Mouse (Mus musculus) midbrain, embryonic 12.5 days (tissue): ENCODE measurements around the gene Foxc1. TPM values are rescaled to one million over a fixed set of nuclear protein-coding genes. Genes with fewer than 3 reads are reported as not detected.

ENCODE experiments used
- ATAC-seq: fragments of 200-750 bp; cut with Nextera tagmentation; 2 replicates; pipeline ENCODE4 v1.8.0; 2017; ENCODE audit warnings: low read depth, moderate TSS enrichment, moderate library complexity; ENCODE audit not compliant: low FRiP score
- H3K27ac ChIP-seq: fragments of 300-500 bp; sonication (generic); replicated peaks from 2 replicates; pipeline ENCODE4 v1.5.1; 2016; ENCODE audit warnings: mild to moderate bottlenecking
- H3K27me3 ChIP-seq: fragments of 300-500 bp; sonication (generic); 2 replicates; pipeline ENCODE4 v1.6.1; 2016; ENCODE audit warnings: mild to moderate bottlenecking
- H3K36me3 ChIP-seq: fragments of 300-500 bp; sonication (generic); 2 replicates; pipeline ENCODE4 v1.6.1; 2016
- H3K4me1 ChIP-seq: fragments of 300-500 bp; sonication (generic); 2 replicates; pipeline ENCODE4 v1.6.1; 2016
- H3K4me2 ChIP-seq: fragments of 300-500 bp; sonication (generic); replicated peaks from 2 replicates; pipeline ENCODE4 v1.6.1; 2016; ENCODE audit warnings: mild to moderate bottlenecking, moderate library complexity
- H3K4me3 ChIP-seq: fragments of 300-500 bp; sonication (generic); 2 replicates; pipeline ENCODE4 v1.5.1; 2016; ENCODE audit warnings: mild to moderate bottlenecking
- H3K9ac ChIP-seq: fragments of 300-500 bp; sonication (generic); replicated peaks from 2 replicates; pipeline ENCODE4 v1.6.1; 2016; ENCODE audit warnings: mild to moderate bottlenecking, moderate library complexity
- H3K9me3 ChIP-seq: fragments of 300-500 bp; sonication (generic); 2 replicates; pipeline ENCODE4 v1.6.1; 2016; ENCODE audit warnings: mild to moderate bottlenecking
- WGBS: fragments of 180-500 bp; shearing (Covaris S2); methylation state at CpG from one replicate; pipeline ENCODE4 v1.1.7; 2016; 5-methylcytosine and 5-hydroxymethylcytosine counted together
- polyA plus RNA-seq: library from polyadenylated mRNA; unstranded; fragments of >200 nt; fragmentation: Nextera tagmentation; extraction: Ambion mirVana; gene quantifications from 2 replicates; pipeline ENCODE4 v1.2.1, GENCODE M21; 2016

Foxc1 gene
- polyA plus RNA-seq, 1 experiment from 2014 or later, result 7.6 TPM

- Histone ChIP-seq H3K27ac (0 out of 2 replicates have a peak overlapping the region, but pooled peaks have one; percentile 35), H3K36me3 (no peaks in the 10 kb centered on the region), H3K27me3 (peaks cover 64% of the 10 kb centered on the region), H3K9ac (no peak overlapping the region; the same call in 1 of the 2 replicates), H3K4me1 (0 out of 2 replicates have a peak, but pooled peaks cover 9% of the 10 kb centered on the region), H3K4me3 (peak overlapping the region; percentile 29), H3K4me2 (peak overlapping the region; percentile 53), H3K9me3 (no peaks in the 10 kb centered on the region)
- 1% methylated on average over 16 of the region's 16 CpGs for WGBS
- peak; percentile 84 for ATAC-seq
Measured at GRCm38 (mm10) chr13:31820587-31821017, 14.2 kb downstream of the Foxc1 start.

- no peaks in the 10 kb centered on the region for H3K9me3 ChIP-seq
- H3K9ac ChIP-seq, result no peak overlapping the region
- H3K36me3 ChIP-seq, result no peaks in the 10 kb centered on the region
- H3K4me1 ChIP-seq, result 0 out of 2 replicates have a peak, but pooled peaks cover 8% of the 10 kb centered on the region
- H3K27ac ChIP-seq, result no peak overlapping the region
- H3K27me3 ChIP-seq, result peaks cover 59% of the 10 kb centered on the region
- peak overlapping the region; percentile 29; the same call in 1 of the 2 replicates for H3K4me3 ChIP-seq
- ATAC-seq, result no peak
- WGBS, result 18% methylated on average over 6 of the region's 6 CpGs
- peak overlapping the region; percentile 53 for H3K4me2 ChIP-seq
Measured at GRCm38 (mm10) chr13:31821050-31821449, 14.6 kb downstream of the Foxc1 start.

GRCm38 (mm10) chr13:31823316-31823715, 16.9 kb downstream of the Foxc1 start:
- ATAC-seq, result no peak
- Histone ChIP-seq H3K4me3 (no peak overlapping the region), H3K4me1 (0 out of 2 replicates have a peak, but pooled peaks cover 8% of the 10 kb centered on the region), H3K9me3 (no peaks in the 10 kb centered on the region), H3K9ac (no peak overlapping the region), H3K27ac (no peak overlapping the region), H3K36me3 (no peaks in the 10 kb centered on the region), H3K4me2 (no peak overlapping the region), H3K27me3 (peaks cover 38% of the 10 kb centered on the region)
- 21% methylated on average over 5 of the region's 5 CpGs for WGBS

- H3K9me3 ChIP-seq, result no peaks in the 10 kb centered on the region
- no peak for ATAC-seq
- no peak overlapping the region for H3K27ac ChIP-seq
- H3K4me3 ChIP-seq, result no peak overlapping the region
- 84% methylated on average over 1 of the region's 1 CpGs for WGBS
- H3K4me1 ChIP-seq, result 0 out of 2 replicates have a peak, but pooled peaks cover 8% of the 10 kb centered on the region
- peaks cover 19% of the 10 kb centered on the region for H3K27me3 ChIP-seq
- no peaks in the 10 kb centered on the region for H3K36me3 ChIP-seq
- no peak overlapping the region for H3K4me2 ChIP-seq
- no peak overlapping the region for H3K9ac ChIP-seq
Measured at GRCm38 (mm10) chr13:31825180-31825579, 18.7 kb downstream of the Foxc1 start.

DNA sequence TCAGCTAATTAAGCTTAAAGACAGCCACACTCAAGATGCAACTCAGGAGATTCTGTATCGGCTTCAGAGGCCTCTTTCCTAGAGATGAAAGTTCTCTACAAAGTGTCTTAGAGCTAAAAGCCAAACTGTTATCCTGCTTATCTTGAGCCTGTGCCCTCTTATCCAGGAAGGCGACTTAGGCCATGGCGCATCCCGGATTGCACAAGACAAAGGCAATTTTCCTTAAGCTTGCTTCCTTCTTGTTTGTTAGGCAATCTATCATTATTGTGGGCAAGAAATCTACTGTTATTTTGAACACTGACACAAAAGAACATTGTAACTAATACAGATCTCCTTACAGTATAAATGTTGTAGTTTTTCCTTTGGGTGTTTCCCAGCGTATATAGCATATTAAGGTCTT, 20.7 kb downstream of the Foxc1 start:
- H3K27ac ChIP-seq, result no peak overlapping the region
- H3K4me3 ChIP-seq, result no peak overlapping the region
- H3K9ac ChIP-seq, result no peak overlapping the region
- H3K9me3 ChIP-seq, result no peaks in the 10 kb centered on the region
- no peak for ATAC-seq
- H3K4me2 ChIP-seq, result no peak overlapping the region
- no peaks in the 10 kb centered on the region for H3K36me3 ChIP-seq
- H3K27me3 ChIP-seq, result peaks cover 4% of the 10 kb centered on the region; the same call in 1 of the 2 replicates
- WGBS, result 85% methylated on average over 5 of the region's 5 CpGs
- H3K4me1 ChIP-seq, result no peaks in the 10 kb centered on the region

GRCm38 (mm10) chr13:31827820-31828332, 21.4 kb downstream of the Foxc1 start:
- Histone ChIP-seq H3K27ac (no peak overlapping the region), H3K36me3 (no peaks in the 10 kb centered on the region), H3K9me3 (no peaks in the 10 kb centered on the region), H3K27me3 (peaks cover 4% of the 10 kb centered on the region; the same call in 1 of the 2 replicates), H3K4me2 (no peak overlapping the region), H3K9ac (no peak overlapping the region), H3K4me3 (no peak overlapping the region), H3K4me1 (no peaks in the 10 kb centered on the region)
- no peak for ATAC-seq
- 73% methylated on average over 3 of the region's 3 CpGs for WGBS

DNA sequence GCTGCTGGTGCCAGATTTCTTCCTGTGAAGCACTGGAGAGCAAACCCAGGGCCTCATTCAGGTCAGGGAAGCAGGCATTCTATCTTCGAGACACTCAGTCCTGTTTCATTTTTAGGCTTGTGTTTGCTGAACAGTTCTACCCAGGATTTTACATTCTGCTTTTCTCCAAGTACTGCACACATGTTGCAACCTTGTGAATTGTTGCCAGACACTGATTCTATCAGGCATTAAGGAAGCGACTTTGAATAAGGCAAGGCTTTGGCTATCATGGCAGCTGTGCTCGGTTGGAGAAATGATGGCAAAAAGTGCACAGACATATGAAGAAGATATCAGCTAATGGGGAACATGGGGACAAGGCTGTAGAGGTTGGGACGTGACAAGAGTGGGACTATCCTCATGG, 22.0 kb downstream of the Foxc1 start:
- H3K4me2 ChIP-seq, result no peak overlapping the region
- H3K4me3 ChIP-seq, result no peak overlapping the region
- ATAC-seq, result no peak
- H3K27me3 ChIP-seq, result peaks cover 4% of the 10 kb centered on the region; the same call in 1 of the 2 replicates
- H3K27ac ChIP-seq, result no peak overlapping the region
- H3K9ac ChIP-seq, result no peak overlapping the region
- H3K4me1 ChIP-seq, result no peaks in the 10 kb centered on the region
- WGBS, result 90% methylated on average over 4 of the region's 4 CpGs
- no peaks in the 10 kb centered on the region for H3K36me3 ChIP-seq
- H3K9me3 ChIP-seq, result no peaks in the 10 kb centered on the region

DNA sequence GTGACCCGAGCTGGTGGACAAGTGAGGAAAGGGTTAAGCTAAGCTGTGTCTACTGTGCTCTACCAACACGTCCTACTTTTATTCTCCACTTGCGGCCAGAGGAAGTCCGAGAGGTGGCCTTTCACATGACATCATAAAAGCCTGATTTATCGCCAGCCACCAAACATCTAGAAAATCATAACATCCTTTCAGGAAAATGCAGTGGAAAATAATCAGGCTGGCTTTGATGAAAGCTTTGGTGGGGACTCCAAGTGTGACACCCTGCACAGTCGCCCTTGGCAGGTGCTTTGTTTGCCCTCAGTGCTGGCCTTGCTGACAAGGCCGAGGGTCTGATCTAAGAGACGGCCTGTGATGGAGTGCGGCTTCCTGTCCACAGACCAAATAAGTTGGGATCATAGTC, 23.9 kb downstream of the Foxc1 start:
- Histone ChIP-seq H3K27me3 (no peaks in the 10 kb centered on the region), H3K4me1 (no peaks in the 10 kb centered on the region), H3K27ac (no peak overlapping the region), H3K9ac (no peak overlapping the region), H3K4me3 (no peak overlapping the region), H3K36me3 (no peaks in the 10 kb centered on the region), H3K4me2 (no peak overlapping the region), H3K9me3 (no peaks in the 10 kb centered on the region)
- 70% methylated on average over 9 of the region's 9 CpGs for WGBS
- ATAC-seq, result no peak

DNA sequence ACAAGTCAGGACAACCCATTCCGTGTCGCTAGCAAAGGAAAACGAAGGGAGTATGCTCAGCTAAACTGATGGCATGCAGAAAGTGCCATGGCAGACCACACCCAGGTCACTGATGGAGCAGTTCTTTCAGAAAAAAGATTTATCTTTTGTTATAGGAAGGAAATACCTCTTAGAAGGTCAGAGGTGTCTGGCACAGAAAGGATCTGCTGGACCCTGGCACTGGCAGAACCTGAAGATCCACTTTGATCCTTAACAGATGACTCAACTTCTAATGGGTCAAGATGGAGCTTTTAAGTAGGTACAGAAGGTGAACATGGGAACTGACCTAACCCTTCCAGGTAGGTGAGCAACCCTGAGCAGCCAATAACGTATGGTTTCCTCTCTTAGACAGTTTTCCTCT, 29.4 kb downstream of the Foxc1 start:
- Histone ChIP-seq H3K9ac (no peak overlapping the region), H3K36me3 (no peaks in the 10 kb centered on the region), H3K4me3 (no peak overlapping the region), H3K27me3 (no peaks in the 10 kb centered on the region), H3K27ac (no peak overlapping the region), H3K9me3 (no peaks in the 10 kb centered on the region), H3K4me1 (no peaks in the 10 kb centered on the region), H3K4me2 (no peak overlapping the region)
- WGBS, result 77% methylated on average over 4 of the region's 4 CpGs
- ATAC-seq, result no peak

DNA sequence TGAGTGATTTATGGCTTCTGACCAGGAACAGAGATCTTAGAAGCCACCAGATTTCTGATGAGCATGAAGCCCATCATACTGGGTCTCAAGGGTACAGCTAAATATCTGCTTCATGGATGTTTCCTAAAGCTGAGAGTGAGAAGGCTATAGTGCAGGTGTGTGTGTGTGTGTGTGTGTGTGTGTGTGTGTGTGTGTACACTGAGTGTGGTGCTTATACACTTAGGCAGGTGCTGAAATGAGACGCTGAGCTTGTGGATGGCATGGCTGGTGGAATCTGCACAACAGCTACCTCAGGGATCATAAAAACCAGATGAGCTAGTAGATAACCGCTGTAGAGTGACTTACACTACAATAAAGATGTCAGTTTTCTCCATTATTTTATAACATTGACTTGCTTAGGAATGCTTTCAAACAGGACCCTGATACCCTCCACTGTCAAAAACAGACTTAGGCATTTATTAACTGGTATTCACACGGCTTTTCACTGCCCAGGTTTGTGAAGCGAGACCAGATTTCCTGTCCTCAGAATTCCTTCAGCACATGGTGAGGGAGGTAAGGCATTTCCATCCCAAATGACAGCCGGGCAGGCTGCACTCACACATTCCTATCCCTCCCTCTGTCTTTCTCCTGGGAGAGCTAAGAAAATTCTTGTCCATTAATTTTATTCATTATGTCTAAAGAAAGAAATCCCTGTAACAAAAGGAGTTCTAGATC, 43.0 kb downstream of the Foxc1 start:
- H3K27me3 ChIP-seq, result no peaks in the 10 kb centered on the region
- H3K36me3 ChIP-seq, result no peaks in the 10 kb centered on the region
- no peak overlapping the region for H3K9ac ChIP-seq
- no peak overlapping the region for H3K4me2 ChIP-seq
- WGBS, result 47% methylated on average over 5 of the region's 5 CpGs
- H3K27ac ChIP-seq, result no peak overlapping the region
- H3K9me3 ChIP-seq, result no peaks in the 10 kb centered on the region
- ATAC-seq, result no peak
- no peak overlapping the region for H3K4me3 ChIP-seq
- H3K4me1 ChIP-seq, result no peaks in the 10 kb centered on the region

GRCm38 (mm10) chr13:31853564-31853963, 47.1 kb downstream of the Foxc1 start:
- no peaks in the 10 kb centered on the region for H3K9me3 ChIP-seq
- no peaks in the 10 kb centered on the region for H3K36me3 ChIP-seq
- no peak overlapping the region for H3K27ac ChIP-seq
- H3K9ac ChIP-seq, result no peak overlapping the region
- no peaks in the 10 kb centered on the region for H3K27me3 ChIP-seq
- 60% methylated on average over 2 of the region's 2 CpGs for WGBS
- H3K4me2 ChIP-seq, result no peak overlapping the region
- H3K4me3 ChIP-seq, result no peak overlapping the region
- no peaks in the 10 kb centered on the region for H3K4me1 ChIP-seq
- no peak for ATAC-seq

DNA sequence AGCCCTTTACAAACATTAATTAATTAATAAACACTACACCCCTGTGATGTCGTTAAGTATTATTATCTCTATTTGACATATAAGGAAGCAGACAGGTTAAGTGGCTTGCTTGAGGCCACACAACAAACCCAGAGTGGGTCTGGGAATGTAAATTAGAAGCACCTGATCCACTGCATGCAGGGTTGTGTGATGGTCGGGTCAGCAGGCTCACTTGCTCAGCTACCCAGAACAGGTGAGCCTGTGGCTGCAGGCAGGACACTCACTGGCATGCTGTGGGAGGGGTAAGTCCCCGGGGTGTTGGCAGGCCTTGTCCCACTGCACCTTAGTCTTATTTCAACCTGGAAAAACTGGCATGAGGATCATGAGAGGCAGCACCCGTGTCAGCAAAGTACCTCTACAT, 47.6 kb downstream of the Foxc1 start:
- H3K4me2 ChIP-seq, result no peak overlapping the region
- no peaks in the 10 kb centered on the region for H3K36me3 ChIP-seq
- no peak overlapping the region for H3K27ac ChIP-seq
- no peaks in the 10 kb centered on the region for H3K27me3 ChIP-seq
- no peak overlapping the region for H3K4me3 ChIP-seq
- no peaks in the 10 kb centered on the region for H3K4me1 ChIP-seq
- no peaks in the 10 kb centered on the region for H3K9me3 ChIP-seq
- 79% methylated on average over 4 of the region's 4 CpGs for WGBS
- no peak overlapping the region for H3K9ac ChIP-seq
- ATAC-seq, result no peak
